In genomic region chr5:123489112-123489785, GRCm38 (mm10) we compare ENCODE assay signal across 9 mouse cellular contexts. TPM values are rescaled to one million over a fixed set of nuclear protein-coding genes. Genes with fewer than 3 reads are reported as not detected.
DNase-seq lines count a peak whose midpoint lies in the region; ATAC-seq lines count a peak whose summit lies in the region.
"Had no signal": no experiment of that assay in that cellular context is flagged by ENCODE, and none has a peak within 500 bp of the region (broad histone marks: within the 10 kb centered on the region; RNA-seq: fewer than 3 reads in every experiment).

Lrrc43 (plus strand) TSS chr5:123489305.
Il31 (minus strand) TSS chr5:123489489.

- H3K4me3 ChIP-seq in heart, embryonic 15.5 days = peak within 1 kb of the TSS; percentile 17
- H3K4me3 ChIP-seq in brown adipose tissue, adult 24 weeks (ENCODE audit: insufficient read depth, low read depth, low read length) = no peak within 1 kb of the TSS
- no peak within 1 kb of the TSS for H3K4me3 ChIP-seq in midbrain, embryonic 11.5 days (ENCODE audit: low read depth, low read length)

- no peak for DNase-seq in heart, adult 8-10 months (ENCODE audit: low spot score)
- DNase-seq in forelimb bud, embryonic 11.5 days (ENCODE audit: low read depth, low spot score) = peak; percentile 61
- DNase-seq in midbrain, embryonic 11.5 days (ENCODE audit: low spot score, missing footprints) = peak; percentile 73
- no peak for DNase-seq in urinary bladder, postnatal 10 days (ENCODE audit: low spot score)
- DNase-seq in frontal cortex, adult 2 months (ENCODE audit: extremely low spot score in 1 of 2, low spot score in 1 of 2) = no peak
- DNase-seq in gastrocnemius, postnatal 4 days (ENCODE audit: low spot score in 2 of 2) = no peak

- H3K27me3 ChIP-seq in heart, embryonic 15.5 days = peaks cover 4% of the 10 kb centered on the region; the same call in 1 of the 2 replicates
- H3K27me3 ChIP-seq in midbrain, embryonic 11.5 days (ENCODE audit: control insufficient read depth, insufficient read depth, low read length) = no peaks in the 10 kb centered on the region

- 7% methylated on average over 25 of the region's 25 CpGs for WGBS in heart, embryonic 15.5 days
- 9% methylated on average over 25 of the region's 25 CpGs for WGBS in midbrain, embryonic 11.5 days

- H3K36me3 ChIP-seq in heart, embryonic 15.5 days = no peaks in the 10 kb centered on the region
- no peaks in the 10 kb centered on the region for H3K36me3 ChIP-seq in midbrain, embryonic 11.5 days (ENCODE audit: control insufficient read depth, insufficient read depth, low read length)

- H3K27ac ChIP-seq in heart, embryonic 15.5 days = no peak within 1 kb of the TSS
- peak within 1 kb of the TSS; percentile 40; the same call in 1 of the 2 replicates for H3K27ac ChIP-seq in brown adipose tissue, adult 24 weeks (replicated peaks; ENCODE audit: low read depth, low read length)
- no peak within 1 kb of the TSS for H3K27ac ChIP-seq in midbrain, embryonic 11.5 days (ENCODE audit: low read depth, low read length)
- H3K27ac ChIP-seq: macrophage had no signal

- ATAC-seq in heart, embryonic 15.5 days (replicated peaks; ENCODE audit: insufficient number of reproducible peaks, insufficient read depth, low FRiP score, low read depth) = no peak
- peak; percentile 78 for ATAC-seq in midbrain, embryonic 11.5 days (ENCODE audit: low FRiP score)

- no peaks in the 10 kb centered on the region for H3K9me3 ChIP-seq in heart, embryonic 15.5 days (replicated peaks)
- H3K9me3 ChIP-seq in midbrain, embryonic 11.5 days (ENCODE audit: control insufficient read depth, low read length) = no peaks in the 10 kb centered on the region

- H3K4me2 ChIP-seq in heart, embryonic 15.5 days = peak within 1 kb of the TSS; percentile 54
- peak within 1 kb of the TSS; percentile 38 for H3K4me2 ChIP-seq in midbrain, embryonic 11.5 days

- H3K9ac ChIP-seq in heart, embryonic 15.5 days = no peak within 1 kb of the TSS
- peak within 1 kb of the TSS; percentile 1; the same call in 1 of the 2 replicates for H3K9ac ChIP-seq in midbrain, embryonic 11.5 days (ENCODE audit: low read length)

- H3K4me1 ChIP-seq in heart, embryonic 15.5 days (replicated peaks) = peaks cover 9% of the 10 kb centered on the region
- H3K4me1 ChIP-seq in brown adipose tissue, adult 24 weeks (ENCODE audit: control insufficient read depth, insufficient read depth, insufficient read length, low read length) = peaks cover 11% of the 10 kb centered on the region
- H3K4me1 ChIP-seq in midbrain, embryonic 11.5 days (ENCODE audit: control insufficient read depth, insufficient read depth, low read length) = no peaks in the 10 kb centered on the region

RNA-seq across cellular contexts. Expression of gene Lrrc43, which starts in this region (rescaled TPM):
- polyA plus RNA-seq in heart, embryonic 15.5 days (2015; fragmentation: Nextera tagmentation; extraction: Ambion mirVana) = 0.06 TPM in 2 replicates
- total RNA-seq in heart, adult 8-10 months (2022) = not detected
- polyA plus RNA-seq in brown adipose tissue, adult 24 weeks (2012; ENCODE audit: insufficient read depth, insufficient read length, missing spikeins) = not detected in 2 replicates
- not detected in 2 replicates for polyA plus RNA-seq in midbrain, embryonic 11.5 days (2014; fragmentation: Nextera tagmentation; extraction: Ambion mirVana)
- polyA plus RNA-seq in frontal cortex, adult 2 months (2012; rRNA removed) = 0.65 and 0.90 TPM in 2 replicates
- total RNA-seq in gastrocnemius, postnatal 4 days (2021) = not detected
- polyA plus RNA-seq: macrophage had no signal

RNA-seq across cellular contexts. Expression of gene Il31, which starts in this region (rescaled TPM):
- not detected in 2 replicates for polyA plus RNA-seq in heart, embryonic 15.5 days (2015; fragmentation: Nextera tagmentation; extraction: Ambion mirVana)
- not detected for total RNA-seq in heart, adult 8-10 months (2022)
- not detected in 2 replicates for polyA plus RNA-seq in brown adipose tissue, adult 24 weeks (2012; ENCODE audit: insufficient read depth, insufficient read length, missing spikeins)
- not detected in 2 replicates for polyA plus RNA-seq in midbrain, embryonic 11.5 days (2014; fragmentation: Nextera tagmentation; extraction: Ambion mirVana)
- not detected in 2 replicates for polyA plus RNA-seq in frontal cortex, adult 2 months (2012; rRNA removed)
- not detected for total RNA-seq in gastrocnemius, postnatal 4 days (2021)
- polyA plus RNA-seq: macrophage had no signal

Comparison
In these comparisons a context has a peak if more than half of its experiments do, and no peak if none do; other contexts are left out.
1. Peak in DNase-seq, ATAC-seq, H3K9ac ChIP-seq and H3K4me2 ChIP-seq in midbrain, embryonic 11.5 days; RNA of the genes that start here not detected or under 1 TPM.